Mouse (Mus musculus) hindbrain, embryonic 16.5 days (tissue): Measurements from ENCODE around the gene Cd3g. TPM values are rescaled to one million over a fixed set of nuclear protein-coding genes. Genes with fewer than 3 reads are reported as not detected.

ENCODE experiments used
- ATAC-seq: fragments of 200-750 bp; cut with Nextera tagmentation; 2 replicates; pipeline ENCODE4 v1.8.0; 2017; ENCODE audit warnings: moderate TSS enrichment, moderate library complexity
- H3K27ac ChIP-seq: fragments of 300-500 bp; sonication (generic); 2 replicates; pipeline ENCODE4 v1.5.1; 2014; ENCODE audit warnings: low read depth, mild to moderate bottlenecking, control low read depth, low read length, moderate library complexity
- H3K27me3 ChIP-seq: fragments of 300-500 bp; sonication (generic); replicated peaks from 2 replicates; pipeline ENCODE4 v1.6.1; 2014; ENCODE audit warnings: low read length; ENCODE audit not compliant: control insufficient read depth, insufficient read depth
- H3K36me3 ChIP-seq: fragments of 300-500 bp; sonication (generic); 2 replicates; pipeline ENCODE4 v1.6.1; 2014; ENCODE audit warnings: mild to moderate bottlenecking, low read length, moderate library complexity, mixed read lengths; ENCODE audit not compliant: control insufficient read depth, insufficient read depth
- H3K4me1 ChIP-seq: fragments of 300-500 bp; sonication (generic); 2 replicates; pipeline ENCODE4 v1.6.1; 2014; ENCODE audit warnings: low read depth, low read length; ENCODE audit not compliant: control insufficient read depth, insufficient read depth
- H3K4me2 ChIP-seq: fragments of 300-500 bp; sonication (generic); 2 replicates; pipeline ENCODE4 v1.6.1; 2014; ENCODE audit warnings: mild to moderate bottlenecking, low read length, control low read depth, moderate library complexity
- H3K4me3 ChIP-seq: fragments of 300-500 bp; sonication (generic); 2 replicates; pipeline ENCODE4 v1.5.1; 2014; ENCODE audit warnings: mild to moderate bottlenecking, low read length, control low read depth, moderate library complexity
- H3K9ac ChIP-seq: fragments of 300-500 bp; sonication (generic); 2 replicates; pipeline ENCODE4 v1.6.1; 2014; ENCODE audit warnings: low read depth, mild to moderate bottlenecking, control low read depth, low read length, moderate library complexity
- H3K9me3 ChIP-seq: fragments of 300-500 bp; sonication (generic); 2 replicates; pipeline ENCODE4 v1.6.1; 2014; ENCODE audit warnings: mild to moderate bottlenecking, low read length, moderate library complexity; ENCODE audit not compliant: control insufficient read depth
- WGBS: fragments of 180-500 bp; shearing (Covaris S2); extraction: QIAGEN DNeasy Blood & Tissue Kit; methylation state at CpG from one replicate; pipeline ENCODE4 v1.1.7; 2014; 5-methylcytosine and 5-hydroxymethylcytosine counted together
- polyA plus RNA-seq: library from polyadenylated mRNA; unstranded; fragments of >200 nt; fragmentation: Nextera tagmentation; extraction: Ambion mirVana; gene quantifications from 2 replicates; pipeline ENCODE4 v1.2.1, GENCODE M21; 2015

Gene Cd3g
- polyA plus RNA-seq, result not detected in 2 replicates

- H3K4me3 ChIP-seq, result no peak within 1 kb of the TSS
- H3K4me2 ChIP-seq, result no peak within 1 kb of the TSS
- H3K9me3 ChIP-seq, result no peaks in the 10 kb centered on the region
- whole genome bisulfite sequencing, result 73% methylated on average over 3 of the region's 3 CpGs
- peaks cover 2% of the 10 kb centered on the region; the same call in 1 of the 2 replicates for H3K27me3 ChIP-seq
- ATAC-seq, result no peak
- H3K4me1 ChIP-seq, result no peaks in the 10 kb centered on the region
- H3K36me3 ChIP-seq, result no peaks in the 10 kb centered on the region
- no peak within 1 kb of the TSS for H3K9ac ChIP-seq
- H3K27ac ChIP-seq, result no peak within 1 kb of the TSS
Observed at GRCm38 (mm10) chr9:44980242-44980641, at the start of gene Cd3g. Gene Cd3g (minus strand): TSS chr9:44980431.

GRCm38 (mm10) chr9:45027376-45027775 lies 47.1 kb upstream of the Cd3g start:
- no peak overlapping the region for H3K4me3 ChIP-seq
- no peak overlapping the region for H3K4me2 ChIP-seq
- H3K9ac ChIP-seq, result no peak overlapping the region
- no peaks in the 10 kb centered on the region for H3K36me3 ChIP-seq
- H3K4me1 ChIP-seq, result no peaks in the 10 kb centered on the region
- H3K27me3 ChIP-seq, result no peaks in the 10 kb centered on the region
- ATAC-seq, result no peak
- 79% methylated on average over 8 of the region's 8 CpGs for WGBS
- H3K9me3 ChIP-seq, result no peaks in the 10 kb centered on the region
- no peak overlapping the region for H3K27ac ChIP-seq

- no peak overlapping the region for H3K27ac ChIP-seq
- H3K9me3 ChIP-seq, result no peaks in the 10 kb centered on the region
- no peaks in the 10 kb centered on the region for H3K4me1 ChIP-seq
- no peaks in the 10 kb centered on the region for H3K36me3 ChIP-seq
- no peak overlapping the region for H3K4me3 ChIP-seq
- 89% methylated on average over 2 of the region's 2 CpGs for WGBS
- ATAC-seq, result no peak
- no peak overlapping the region for H3K4me2 ChIP-seq
- no peak overlapping the region for H3K9ac ChIP-seq
- H3K27me3 ChIP-seq, result no peaks in the 10 kb centered on the region
Observed at GRCm38 (mm10) chr9:45024187-45024586, 44.0 kb upstream of the Cd3g start.

- ATAC-seq, result no peak
- no peaks in the 10 kb centered on the region for H3K27me3 ChIP-seq
- no peak overlapping the region for H3K4me3 ChIP-seq
- H3K27ac ChIP-seq, result no peak overlapping the region
- H3K4me2 ChIP-seq, result no peak overlapping the region
- H3K36me3 ChIP-seq, result no peaks in the 10 kb centered on the region
- WGBS, result 60% methylated on average over 3 of the region's 3 CpGs
- H3K9ac ChIP-seq, result no peak overlapping the region
- no peaks in the 10 kb centered on the region for H3K4me1 ChIP-seq
- no peaks in the 10 kb centered on the region for H3K9me3 ChIP-seq
Observed at GRCm38 (mm10) chr9:45023638-45024037, 43.4 kb upstream of the Cd3g start.

GRCm38 (mm10) chr9:45022800-45023199 lies 42.6 kb upstream of the Cd3g start:
- H3K4me2 ChIP-seq, result no peak overlapping the region
- no peaks in the 10 kb centered on the region for H3K9me3 ChIP-seq
- no peak overlapping the region for H3K27ac ChIP-seq
- H3K36me3 ChIP-seq, result no peaks in the 10 kb centered on the region
- no peak overlapping the region for H3K9ac ChIP-seq
- no peak for ATAC-seq
- no peaks in the 10 kb centered on the region for H3K27me3 ChIP-seq
- H3K4me3 ChIP-seq, result no peak overlapping the region
- 12% methylated on average over 3 of the region's 3 CpGs for WGBS
- no peaks in the 10 kb centered on the region for H3K4me1 ChIP-seq

GRCm38 (mm10) chr9:45018031-45018430 lies 37.8 kb upstream of the Cd3g start:
- Histone ChIP-seq H3K4me2 (no peak overlapping the region), H3K9ac (no peak overlapping the region), H3K4me3 (no peak overlapping the region), H3K36me3 (no peaks in the 10 kb centered on the region), H3K9me3 (no peaks in the 10 kb centered on the region), H3K27me3 (no peaks in the 10 kb centered on the region), H3K4me1 (no peaks in the 10 kb centered on the region), H3K27ac (no peak overlapping the region)
- no peak for ATAC-seq
- 79% methylated on average over 11 of the region's 11 CpGs for WGBS

GRCm38 (mm10) chr9:45015841-45016240 lies 35.6 kb upstream of the Cd3g start:
- Histone ChIP-seq H3K36me3 (no peaks in the 10 kb centered on the region), H3K27ac (no peak overlapping the region), H3K4me1 (no peaks in the 10 kb centered on the region), H3K4me2 (no peak overlapping the region), H3K27me3 (no peaks in the 10 kb centered on the region), H3K9me3 (no peaks in the 10 kb centered on the region), H3K4me3 (no peak overlapping the region), H3K9ac (no peak overlapping the region)
- ATAC-seq, result no peak
- 74% methylated on average over 3 of the region's 3 CpGs for WGBS

GRCm38 (mm10) chr9:45014879-45015278 lies 34.6 kb upstream of the Cd3g start:
- H3K36me3 ChIP-seq, result no peaks in the 10 kb centered on the region
- no peak overlapping the region for H3K27ac ChIP-seq
- WGBS, result 47% methylated on average over 2 of the region's 2 CpGs
- H3K4me3 ChIP-seq, result no peak overlapping the region
- no peaks in the 10 kb centered on the region for H3K27me3 ChIP-seq
- no peaks in the 10 kb centered on the region for H3K9me3 ChIP-seq
- no peaks in the 10 kb centered on the region for H3K4me1 ChIP-seq
- H3K4me2 ChIP-seq, result no peak overlapping the region
- H3K9ac ChIP-seq, result no peak overlapping the region
- ATAC-seq, result no peak

GRCm38 (mm10) chr9:45011291-45011690 lies 31.1 kb upstream of the Cd3g start:
- Histone ChIP-seq H3K27ac (no peak overlapping the region), H3K9ac (no peak overlapping the region), H3K9me3 (no peaks in the 10 kb centered on the region), H3K4me1 (no peaks in the 10 kb centered on the region), H3K4me2 (no peak overlapping the region), H3K27me3 (no peaks in the 10 kb centered on the region), H3K36me3 (no peaks in the 10 kb centered on the region), H3K4me3 (no peak overlapping the region)
- no peak for ATAC-seq
- WGBS, result 49% methylated on average over 6 of the region's 6 CpGs

- Histone ChIP-seq H3K36me3 (no peaks in the 10 kb centered on the region), H3K27ac (no peak overlapping the region), H3K9ac (no peak overlapping the region), H3K9me3 (no peaks in the 10 kb centered on the region), H3K4me3 (no peak overlapping the region), H3K27me3 (no peaks in the 10 kb centered on the region), H3K4me2 (no peak overlapping the region), H3K4me1 (no peaks in the 10 kb centered on the region)
- no peak for ATAC-seq
- 79% methylated on average over 4 of the region's 4 CpGs for WGBS
Observed at GRCm38 (mm10) chr9:45010461-45010860, 30.2 kb upstream of the Cd3g start.
